Comparison of ENCODE assay signal across 29 mouse cellular contexts in genomic region chr9:69073271-69073670, GRCm38 (mm10).
DNase-seq lines count a peak whose midpoint lies in the region; ATAC-seq and TF ChIP-seq lines count a peak whose summit lies in the region.
"Had no signal": no experiment of that assay in that cellular context is flagged by ENCODE, and none has a peak within 500 bp of the region (broad histone marks: within the 10 kb centered on the region; RNA-seq: fewer than 3 reads in every experiment).

No protein-coding gene starts in this region.

- H3K79me2 ChIP-seq in CH12.LX (replicated peaks; ENCODE audit: control insufficient read depth, extremely low read depth, insufficient read depth, poor library complexity, severe bottlenecking): no peaks in the 10 kb centered on the region

- no peak overlapping the region for H3K4me3 ChIP-seq in CH12.LX (replicated peaks in 1 of 3; ENCODE audit: low read depth in 2 of 3, low read length in 2 of 3, poor library complexity in 1 of 3)
- H3K4me3 ChIP-seq in kidney, embryonic 16.5 days (ENCODE audit: low read length): no peak overlapping the region
- no peak overlapping the region for H3K4me3 ChIP-seq in liver, embryonic 11.5 days (ENCODE audit: low read depth, low read length)
- H3K4me3 ChIP-seq: embryonic facial prominence, embryonic 13.5 days; forebrain, embryonic 10.5 days; forebrain, embryonic 15.5 days; left cerebral cortex, adult 2 months; liver, embryonic 13.5 days; neural tube, embryonic 15.5 days had no signal

- TF ChIP-seq POLR2A in CH12.LX (IDR thresholded peaks at IDR 0.05; ENCODE audit: low read depth, low read length): no peak

- peaks cover 3% of the 10 kb centered on the region for H3K9me3 ChIP-seq in CH12.LX (replicated peaks; ENCODE audit: low read length)
- no peaks in the 10 kb centered on the region for H3K9me3 ChIP-seq in kidney, embryonic 16.5 days (ENCODE audit: low read length)
- no peaks in the 10 kb centered on the region for H3K9me3 ChIP-seq in liver, embryonic 11.5 days (ENCODE audit: control insufficient read depth, low read length)
- H3K9me3 ChIP-seq: embryonic facial prominence, embryonic 13.5 days; forebrain, embryonic 10.5 days; forebrain, embryonic 15.5 days; liver, embryonic 13.5 days; neural tube, embryonic 15.5 days had no signal

- in situ Hi-C loops in CH12.LX (cut with MboI; ENCODE audit: low pct_ligation_motif_present, low pct_unique_long_range_greater_than_20kb, low sequenced_read_pairs): no loop called here

- H3K4me2 ChIP-seq in CH12.LX (ENCODE audit: insufficient read depth, low read depth, poor library complexity, severe bottlenecking): no peak overlapping the region
- H3K4me2 ChIP-seq in kidney, embryonic 16.5 days (replicated peaks; ENCODE audit: low read depth, low read length): no peak overlapping the region
- H3K4me2 ChIP-seq in liver, embryonic 11.5 days: no peak overlapping the region
- H3K4me2 ChIP-seq: embryonic facial prominence, embryonic 13.5 days; forebrain, embryonic 15.5 days; liver, embryonic 13.5 days; neural tube, embryonic 15.5 days had no signal

- no peak overlapping the region for H3K27ac ChIP-seq in CH12.LX (ENCODE audit: insufficient read depth, low read depth)
- H3K27ac ChIP-seq in kidney, embryonic 16.5 days (ENCODE audit: low read length): no peak overlapping the region
- H3K27ac ChIP-seq in liver, embryonic 11.5 days (ENCODE audit: low read depth, low read length): no peak overlapping the region
- H3K27ac ChIP-seq: embryonic facial prominence, embryonic 13.5 days; forebrain, embryonic 10.5 days; forebrain, embryonic 15.5 days; left cerebral cortex, adult 2 months; liver, embryonic 13.5 days; neural tube, embryonic 15.5 days had no signal

- no peak for ATAC-seq in kidney, embryonic 16.5 days (ENCODE audit: low FRiP score, low TSS enrichment)
- no peak for ATAC-seq in liver, embryonic 11.5 days (replicated peaks; ENCODE audit: low FRiP score)
- ATAC-seq: forebrain, embryonic 15.5 days; hindbrain, embryonic 16.5 days; intestine, embryonic 16.5 days had no signal

- 79% methylated on average over 7 of the region's 7 CpGs for WGBS in kidney, embryonic 16.5 days
- WGBS in liver, embryonic 11.5 days: 37% methylated on average over 7 of the region's 7 CpGs

- no peaks in the 10 kb centered on the region for H3K36me3 ChIP-seq in CH12.LX (replicated peaks in 1 of 2; ENCODE audit: control insufficient read depth in 1 of 2, insufficient read depth in 1 of 2, low read length in 1 of 2)
- H3K36me3 ChIP-seq in kidney, embryonic 16.5 days (ENCODE audit: insufficient read depth, low read length): no peaks in the 10 kb centered on the region
- no peaks in the 10 kb centered on the region for H3K36me3 ChIP-seq in liver, embryonic 11.5 days (ENCODE audit: control insufficient read depth, insufficient read depth, low read length)
- H3K36me3 ChIP-seq: embryonic facial prominence, embryonic 13.5 days; forebrain, embryonic 10.5 days; forebrain, embryonic 15.5 days; liver, embryonic 13.5 days; neural tube, embryonic 15.5 days had no signal

- TF ChIP-seq EP300 in CH12.LX (IDR thresholded peaks at IDR 0.05; ENCODE audit: low read length): no peak

- intact Hi-C loops in gastrocnemius, postnatal 36 days (cut with DNase I): no loop called here

- no peak overlapping the region for H3K9ac ChIP-seq in CH12.LX (ENCODE audit: insufficient read depth, low read depth)
- no peak overlapping the region for H3K9ac ChIP-seq in kidney, embryonic 16.5 days (replicated peaks; ENCODE audit: low read length)
- H3K9ac ChIP-seq in liver, embryonic 11.5 days (ENCODE audit: low read depth, low read length): no peak overlapping the region
- H3K9ac ChIP-seq: embryonic facial prominence, embryonic 13.5 days; forebrain, embryonic 15.5 days; liver, embryonic 13.5 days; neural tube, embryonic 15.5 days had no signal

- no peak for TF ChIP-seq RAD21 in CH12.LX (IDR thresholded peaks at IDR 0.05; ENCODE audit: low read depth, low read length)

- no peak for TF ChIP-seq CTCF in CH12.LX (conservative IDR thresholded peaks at IDR 0.05 in 1 of 2, IDR thresholded peaks at IDR 0.05 in 1 of 2; ENCODE audit: low read depth in 2 of 2, low read length in 2 of 2)

- peak; percentile 86 for DNase-seq in CD4-positive, CD25-positive, alpha-beta regulatory T cell, adult 2 months (ENCODE audit: low read depth, low spot score)
- DNase-seq in CH12.LX (ENCODE audit: extremely low read depth): peak; percentile 29
- DNase-seq in naive thymus-derived CD4-positive, alpha-beta T cell, adult 2 months (ENCODE audit: low read depth): peak; percentile 78
- peak; percentile 66 for DNase-seq in thymus, postnatal 14 days
- DNase-seq in liver, embryonic 11.5 days (ENCODE audit: low spot score): no peak
- DNase-seq in gastrocnemius, postnatal 36 days: no peak
- no peak for DNase-seq in c-Kit-positive CD71-positive TER-119-positive erythroid progenitor cells, embryonic 14.5 days (ENCODE audit: low spot score)
- DNase-seq: adrenal gland, postnatal 10 days; B cell, adult 2 months; cerebellum, adult 11-12 months; cerebellum, adult 9-11 months; heart, postnatal 14 days; kidney, postnatal 25 days; left cerebral cortex, postnatal 4 days; liver, embryonic 13.5 days; lung, adult 18-20 months; lung, postnatal 10 days; midbrain, embryonic 14.5 days; retina, postnatal 1 day; right cerebral cortex, postnatal 25 days; spleen, adult 18-20 months had no signal

- H3K4me1 ChIP-seq in CH12.LX (ENCODE audit: control insufficient read depth in 1 of 2, insufficient read depth in 2 of 2): peaks cover 0 to 10% of the 10 kb centered on the region in 2 experiments; a peak in 2 of 4 replicates
- no peaks in the 10 kb centered on the region for H3K4me1 ChIP-seq in kidney, embryonic 16.5 days (ENCODE audit: insufficient read depth, low read length)
- H3K4me1 ChIP-seq in liver, embryonic 11.5 days (replicated peaks; ENCODE audit: control insufficient read depth, insufficient read depth, low read length): no peaks in the 10 kb centered on the region
- H3K4me1 ChIP-seq: forebrain, embryonic 15.5 days had no signal

- H3K27me3 ChIP-seq in CH12.LX (replicated peaks): no peaks in the 10 kb centered on the region
- H3K27me3 ChIP-seq in kidney, embryonic 16.5 days (ENCODE audit: insufficient read depth, low read length): no peaks in the 10 kb centered on the region
- no peaks in the 10 kb centered on the region for H3K27me3 ChIP-seq in liver, embryonic 11.5 days (replicated peaks; ENCODE audit: control insufficient read depth, insufficient read depth, low read length)
- H3K27me3 ChIP-seq: forebrain, embryonic 15.5 days; liver, embryonic 13.5 days; neural tube, embryonic 15.5 days had no signal

- dilution Hi-C loops in CH12.LX (cut with MboI; ENCODE audit: extremely low pct_ligation_motif_present, extremely low pct_unique_long_range_greater_than_20kb, low sequenced_read_pairs): no loop called here

TF ChIP-seq in CH12.LX, 34 proteins besides CTCF, POLR2A, EP300 and RAD21:
- TF ChIP-seq TBP (conservative IDR thresholded peaks at IDR 0.05; ENCODE audit: low read depth, low read length) (no peak), SMC3 (IDR thresholded peaks at IDR 0.05; ENCODE audit: low read depth, low read length) (no peak), E2F4 (IDR thresholded peaks at IDR 0.05; ENCODE audit: insufficient replicate concordance, low read depth, low read length) (no peak), NELFE (IDR thresholded peaks at IDR 0.05; ENCODE audit: low read depth, low read length) (no peak), ELF1 (IDR thresholded peaks at IDR 0.05; ENCODE audit: low read depth, low read length) (no peak), ZKSCAN1 (IDR thresholded peaks at IDR 0.05; ENCODE audit: borderline replicate concordance, low read depth, low read length) (no peak), HCFC1 (IDR thresholded peaks at IDR 0.05; ENCODE audit: low read depth, low read length) (no peak), GABPA (IDR thresholded peaks at IDR 0.05; ENCODE audit: insufficient replicate concordance, low read depth, low read length) (no peak), ZMIZ1 (IDR thresholded peaks at IDR 0.05; ENCODE audit: low read depth, low read length) (no peak), PAX5 (IDR thresholded peaks at IDR 0.05; ENCODE audit: low read length) (no peak)

Comparison
In these comparisons a context has a peak if more than half of its experiments do, and no peak if none do; other contexts are left out.
1. DNase-seq: peak in CD4-positive, CD25-positive, alpha-beta regulatory T cell, adult 2 months (single experiment), CH12.LX (single experiment), naive thymus-derived CD4-positive, alpha-beta T cell, adult 2 months (single experiment) and thymus, postnatal 14 days (single experiment); none in liver, embryonic 11.5 days (single experiment), gastrocnemius, postnatal 36 days (0 of 2) and c-Kit-positive CD71-positive TER-119-positive erythroid progenitor cells, embryonic 14.5 days (single experiment).